Mouse (Mus musculus): ENCODE data around the gene Ccl1. TPM values are rescaled to one million over a fixed set of nuclear protein-coding genes. Genes with fewer than 3 reads are reported as not detected.

Gene Ccl1
- total and polyA plus RNA-seq, 2 experiments from 2014 or later = 0.46 TPM; not detected in 1

- Histone ChIP-seq H3K9me3 (ENCODE audit: low read length) (no peaks in the 10 kb centered on the region), H3K9ac (no peak overlapping the region), H3K4me3 (ENCODE audit: low read depth, low read length) (no peak overlapping the region), H3K4me2 (ENCODE audit: low read depth) (no peak overlapping the region), H3K27me3 (ENCODE audit: insufficient read depth, low read length) (no peaks in the 10 kb centered on the region), H3K36me3 (ENCODE audit: insufficient read depth) (no peaks in the 10 kb centered on the region), H3K27ac (ENCODE audit: low read depth, low read length) (no peak overlapping the region), H3K4me1 (ENCODE audit: insufficient read depth) (no peaks in the 10 kb centered on the region)
- ATAC-seq = no peak
- no peak for TF ChIP-seq CTCF (IDR thresholded peaks at IDR 0.05; ENCODE audit: low read depth)
- 84% methylated on average over 6 of the region's 6 CpGs for WGBS
- no peak for DNase-seq
These were observed 55.5 kb downstream of the Ccl1 start for GRCm38 (mm10) chr11:82249945-82250344.

GRCm38 (mm10) chr11:82237439-82237838 lies 68.1 kb downstream of the Ccl1 start:
- Histone ChIP-seq H3K27ac (ENCODE audit: low read depth, low read length) (no peak overlapping the region), H3K9ac (no peak overlapping the region), H3K36me3 (ENCODE audit: insufficient read depth) (no peaks in the 10 kb centered on the region), H3K9me3 (ENCODE audit: low read length) (no peaks in the 10 kb centered on the region), H3K4me2 (ENCODE audit: low read depth) (no peak overlapping the region), H3K4me1 (ENCODE audit: insufficient read depth) (no peaks in the 10 kb centered on the region), H3K4me3 (ENCODE audit: low read depth, low read length) (no peak overlapping the region), H3K27me3 (ENCODE audit: insufficient read depth, low read length) (no peaks in the 10 kb centered on the region)
- 30% methylated on average over 5 of the region's 5 CpGs for WGBS
- DNase-seq (no peak), ATAC-seq (no peak)
- no peak for TF ChIP-seq CTCF (IDR thresholded peaks at IDR 0.05; ENCODE audit: low read depth)

- no peak overlapping the region for H3K9ac ChIP-seq
- H3K9me3 ChIP-seq (ENCODE audit: low read length) = no peaks in the 10 kb centered on the region
- ATAC-seq = peak; percentile 70
- H3K27me3 ChIP-seq (ENCODE audit: insufficient read depth, low read length) = no peaks in the 10 kb centered on the region
- WGBS = 36% methylated on average over 2 of the region's 2 CpGs
- TF ChIP-seq CTCF (IDR thresholded peaks at IDR 0.05; ENCODE audit: low read depth) = peak; percentile 96
- H3K4me1 ChIP-seq (ENCODE audit: insufficient read depth) = no peaks in the 10 kb centered on the region
- H3K27ac ChIP-seq (ENCODE audit: low read depth, low read length) = no peak overlapping the region
- peak; percentile 87 for DNase-seq
- H3K4me3 ChIP-seq (ENCODE audit: low read depth, low read length) = no peak overlapping the region
- H3K36me3 ChIP-seq (ENCODE audit: insufficient read depth) = no peaks in the 10 kb centered on the region
- no peak overlapping the region for H3K4me2 ChIP-seq (ENCODE audit: low read depth)
These were observed 69.8 kb downstream of the Ccl1 start for GRCm38 (mm10) chr11:82235551-82236207.

DNA sequence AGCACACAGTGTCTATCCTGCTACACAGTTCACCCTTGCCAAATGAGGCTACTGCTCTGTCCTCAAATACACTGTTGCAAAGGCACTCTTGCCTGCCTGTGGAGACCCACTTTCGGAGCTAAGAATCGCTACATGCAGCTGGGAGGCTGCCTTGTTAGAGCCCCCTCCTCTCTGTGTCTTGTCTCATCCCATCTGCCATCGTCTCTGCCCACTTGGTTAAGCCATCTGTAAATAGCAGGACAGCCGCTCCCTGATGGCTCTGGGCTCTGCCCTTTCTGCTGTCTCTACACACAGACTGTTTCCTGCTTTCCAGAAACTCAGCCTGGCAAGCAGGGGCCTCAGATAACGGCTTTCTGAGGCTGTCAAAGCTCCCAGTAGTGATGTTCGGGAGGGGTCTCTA lies 71.5 kb downstream of the Ccl1 start:
- no peaks in the 10 kb centered on the region for H3K9me3 ChIP-seq (ENCODE audit: low read length)
- TF ChIP-seq CTCF (IDR thresholded peaks at IDR 0.05; ENCODE audit: low read depth) = no peak
- no peak overlapping the region for H3K4me3 ChIP-seq (ENCODE audit: low read depth, low read length)
- no peak overlapping the region for H3K4me2 ChIP-seq (ENCODE audit: low read depth)
- H3K4me1 ChIP-seq (ENCODE audit: insufficient read depth) = no peaks in the 10 kb centered on the region
- ATAC-seq = peak; percentile 28
- no peaks in the 10 kb centered on the region for H3K36me3 ChIP-seq (ENCODE audit: insufficient read depth)
- no peak overlapping the region for H3K27ac ChIP-seq (ENCODE audit: low read depth, low read length)
- no peak for DNase-seq
- no peak overlapping the region for H3K9ac ChIP-seq
- no peaks in the 10 kb centered on the region for H3K27me3 ChIP-seq (ENCODE audit: insufficient read depth, low read length)
- 57% methylated on average over 6 of the region's 6 CpGs for WGBS

DNA sequence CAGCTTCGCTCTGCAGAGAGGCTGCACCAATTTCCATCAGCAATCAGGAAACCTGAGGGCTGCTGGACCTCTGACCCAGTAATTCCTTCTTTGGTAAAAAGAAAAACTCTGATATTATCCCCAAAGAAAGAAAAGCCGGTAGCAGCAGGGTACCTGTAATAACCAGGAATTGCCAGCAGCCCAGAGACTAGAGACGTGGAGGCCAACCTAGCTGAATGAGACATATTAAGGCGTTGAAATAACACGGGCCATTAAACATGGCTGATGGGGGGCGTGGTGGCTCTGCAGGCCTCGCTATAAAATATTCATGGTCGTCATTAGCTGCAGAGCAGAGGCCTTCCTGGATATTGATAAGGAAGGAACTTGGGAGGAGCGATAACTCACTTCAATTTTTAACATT lies 78.5 kb downstream of the Ccl1 start:
- Histone ChIP-seq H3K27ac (ENCODE audit: low read depth, low read length) (no peak overlapping the region), H3K9me3 (ENCODE audit: low read length) (no peaks in the 10 kb centered on the region), H3K27me3 (ENCODE audit: insufficient read depth, low read length) (no peaks in the 10 kb centered on the region; the same call in 1 of the 2 replicates), H3K9ac (no peak overlapping the region), H3K4me3 (ENCODE audit: low read depth, low read length) (no peak overlapping the region), H3K4me1 (ENCODE audit: insufficient read depth) (no peaks in the 10 kb centered on the region), H3K4me2 (ENCODE audit: low read depth) (no peak overlapping the region), H3K36me3 (ENCODE audit: insufficient read depth) (no peaks in the 10 kb centered on the region)
- DNase-seq = no peak
- 51% methylated on average over 9 of the region's 9 CpGs for WGBS
- no peak for TF ChIP-seq CTCF (IDR thresholded peaks at IDR 0.05; ENCODE audit: low read depth)
- ATAC-seq = no peak

DNA sequence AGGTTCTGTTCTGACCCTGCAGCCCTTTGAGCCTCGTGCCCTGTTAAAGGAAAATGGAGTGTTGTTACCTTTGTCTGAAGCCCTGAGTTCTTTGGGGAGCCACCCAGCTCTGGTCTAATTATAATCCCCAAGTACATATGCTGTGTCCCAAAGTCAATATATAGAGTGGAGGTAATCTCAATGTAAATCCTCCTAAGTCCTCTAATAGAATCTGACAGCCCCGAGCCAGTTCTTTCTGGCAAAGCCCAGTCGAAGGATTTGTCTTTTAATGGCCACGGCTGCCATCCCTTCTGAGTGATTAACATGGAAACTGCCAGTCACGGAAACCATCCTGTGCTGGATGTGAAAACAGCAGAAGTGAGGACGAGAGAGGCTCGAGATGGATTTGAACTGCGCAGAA lies 79.6 kb downstream of the Ccl1 start:
- H3K27me3 ChIP-seq (ENCODE audit: insufficient read depth, low read length) = no peaks in the 10 kb centered on the region; the same call in 1 of the 2 replicates
- H3K4me2 ChIP-seq (ENCODE audit: low read depth) = no peak overlapping the region
- no peak for TF ChIP-seq CTCF (IDR thresholded peaks at IDR 0.05; ENCODE audit: low read depth)
- ATAC-seq (no peak), DNase-seq (no peak)
- no peaks in the 10 kb centered on the region for H3K36me3 ChIP-seq (ENCODE audit: insufficient read depth)
- H3K4me3 ChIP-seq (ENCODE audit: low read depth, low read length) = no peak overlapping the region
- no peaks in the 10 kb centered on the region for H3K4me1 ChIP-seq (ENCODE audit: insufficient read depth)
- no peak overlapping the region for H3K27ac ChIP-seq (ENCODE audit: low read depth, low read length)
- no peak overlapping the region for H3K9ac ChIP-seq
- WGBS = 55% methylated on average over 8 of the region's 8 CpGs
- H3K9me3 ChIP-seq (ENCODE audit: low read length) = no peaks in the 10 kb centered on the region

GRCm38 (mm10) chr11:82216531-82216930 lies 89.0 kb downstream of the Ccl1 start:
- H3K9ac ChIP-seq = no peak overlapping the region
- 34% methylated on average over 2 of the region's 2 CpGs for WGBS
- H3K4me2 ChIP-seq (ENCODE audit: low read depth) = no peak overlapping the region
- no peaks in the 10 kb centered on the region for H3K9me3 ChIP-seq (ENCODE audit: low read length)
- H3K36me3 ChIP-seq (ENCODE audit: insufficient read depth) = no peaks in the 10 kb centered on the region
- no peak overlapping the region for H3K27ac ChIP-seq (ENCODE audit: low read depth, low read length)
- ATAC-seq (no peak), DNase-seq (no peak)
- TF ChIP-seq CTCF (IDR thresholded peaks at IDR 0.05; ENCODE audit: low read depth) = no peak
- no peaks in the 10 kb centered on the region for H3K27me3 ChIP-seq (ENCODE audit: insufficient read depth, low read length)
- H3K4me1 ChIP-seq (ENCODE audit: insufficient read depth) = no peaks in the 10 kb centered on the region
- no peak overlapping the region for H3K4me3 ChIP-seq (ENCODE audit: low read depth, low read length)
